Mouse (Mus musculus) embryo, embryonic 10 days (tissue): ENCODE data around the gene Rnf11.

ENCODE experiments used
- DNase-seq: peaks from one replicate; pipeline ENCODE4 v3.0.0-alpha.2; 2015; ENCODE audit warnings: low spot score

Rnf11 gene

DNA sequence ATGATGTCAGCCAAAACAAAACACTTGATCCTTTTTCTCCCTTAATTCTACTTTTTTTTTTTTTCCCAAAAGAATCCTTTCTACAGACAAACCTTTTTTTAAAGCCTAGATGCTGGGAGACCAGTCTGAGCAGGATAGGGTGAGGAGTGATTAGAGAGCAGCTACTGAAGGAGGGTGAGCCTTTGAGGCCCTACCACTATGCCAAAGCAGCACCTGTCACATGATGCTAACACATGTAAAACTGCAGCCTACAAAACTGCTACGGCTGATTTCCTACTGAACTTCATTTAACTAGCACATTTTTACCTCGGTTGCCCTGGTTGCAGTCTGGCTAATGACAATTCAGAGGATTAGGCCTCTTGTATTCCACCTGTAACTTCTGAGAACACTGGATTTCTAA is 39.6 kb downstream of the Rnf11 start:
- no peak for DNase-seq

DNA sequence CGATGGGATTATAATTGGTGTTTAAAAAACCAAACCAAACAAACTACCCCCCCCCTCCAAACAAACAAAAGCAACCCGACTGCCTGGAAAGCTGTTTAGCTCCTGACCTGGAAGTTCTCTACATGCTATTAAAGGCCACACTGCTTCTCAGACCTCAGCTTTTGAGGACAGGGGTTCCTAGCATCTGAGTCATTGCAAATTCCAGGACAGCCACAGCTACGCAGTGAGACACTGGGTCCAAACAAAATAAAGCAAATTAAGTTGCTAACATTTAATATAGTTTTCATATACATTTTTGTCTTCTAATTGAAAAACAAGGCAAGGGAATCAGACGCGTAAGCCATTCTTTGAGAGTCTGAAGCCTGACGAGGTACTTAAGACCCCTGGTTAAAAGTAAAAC is 40.1 kb downstream of the Rnf11 start:
- DNase-seq = no peak

DNA sequence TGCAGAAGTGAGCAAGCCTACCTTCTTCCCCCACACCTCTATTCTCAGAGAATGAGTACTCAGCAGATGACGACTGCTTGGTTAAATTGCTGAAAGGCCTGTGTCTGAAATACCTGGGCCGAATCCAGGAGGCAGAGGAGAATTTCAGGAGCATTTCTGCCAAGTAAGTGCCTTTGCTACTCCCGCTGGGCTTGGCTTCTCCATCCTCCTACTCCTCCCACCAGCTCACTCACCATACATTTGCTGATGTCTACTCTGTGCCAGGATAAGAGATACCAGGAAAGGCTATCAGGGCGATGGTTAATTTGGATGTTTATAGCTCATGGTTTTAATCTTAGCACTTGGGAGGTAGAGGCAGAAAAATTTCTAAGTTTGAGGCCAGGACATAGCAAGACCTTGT is 41.9 kb downstream of the Rnf11 start:
- no peak for DNase-seq

DNA sequence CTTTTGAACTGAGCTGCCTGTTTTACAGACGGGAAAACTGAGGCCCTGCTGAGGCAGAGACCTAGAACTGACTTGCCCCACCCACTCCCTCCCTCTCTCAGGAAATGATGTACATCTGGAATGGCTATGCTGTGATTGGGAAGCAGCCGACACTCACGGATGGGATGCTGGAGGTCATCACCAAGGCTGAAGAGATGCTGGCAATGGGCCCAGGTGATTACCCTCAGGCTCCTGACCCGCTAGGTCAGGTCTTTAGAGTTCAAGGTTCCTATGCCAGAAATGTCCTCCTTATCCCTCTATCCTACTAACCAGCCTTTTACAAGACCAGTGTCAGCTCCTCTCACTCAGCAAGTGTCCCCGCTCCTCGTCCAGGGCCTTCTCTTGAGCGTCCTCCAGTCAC is 42.4 kb downstream of the Rnf11 start:
- DNase-seq = no peak

DNA sequence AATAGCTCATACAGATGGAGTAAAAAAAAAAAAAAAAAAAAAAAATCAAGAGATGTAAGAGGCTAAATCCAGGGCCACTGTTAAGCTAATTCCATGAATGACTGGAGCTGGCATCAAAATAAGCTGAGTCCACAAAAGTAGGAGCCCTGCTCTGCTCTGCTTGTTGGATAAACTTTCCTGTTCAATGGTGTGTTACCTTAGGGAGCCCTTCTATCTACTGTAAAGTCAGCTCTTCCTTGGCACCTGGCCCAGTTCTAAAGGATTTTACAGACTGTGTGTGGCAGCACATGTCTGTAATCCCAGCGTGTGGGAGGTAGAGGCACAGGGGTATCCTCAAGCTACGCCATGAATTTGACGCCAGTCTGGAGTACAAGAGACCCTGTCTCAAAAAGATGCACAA is 43.5 kb downstream of the Rnf11 start:
- no peak for DNase-seq

DNA sequence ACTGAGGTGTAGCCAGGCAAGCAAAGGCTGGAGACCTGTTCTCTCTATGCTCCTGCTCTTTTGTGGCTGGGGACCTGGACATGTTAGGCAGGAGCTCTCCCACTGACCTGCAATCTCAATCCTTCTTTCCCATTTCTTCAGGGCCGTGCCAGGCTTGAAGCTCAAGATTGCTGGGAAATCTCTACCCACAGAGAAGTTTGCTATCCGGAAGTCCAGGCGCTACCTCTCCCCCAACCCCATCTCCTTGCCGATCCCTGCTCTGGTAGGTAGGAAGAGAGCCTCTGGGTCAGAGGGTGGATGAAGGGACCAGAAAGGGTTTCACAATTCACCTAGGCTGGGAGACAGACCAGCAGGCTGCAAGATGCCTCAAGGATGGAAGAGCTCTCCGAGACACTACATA is 44.1 kb downstream of the Rnf11 start:
- DNase-seq = no peak

DNA sequence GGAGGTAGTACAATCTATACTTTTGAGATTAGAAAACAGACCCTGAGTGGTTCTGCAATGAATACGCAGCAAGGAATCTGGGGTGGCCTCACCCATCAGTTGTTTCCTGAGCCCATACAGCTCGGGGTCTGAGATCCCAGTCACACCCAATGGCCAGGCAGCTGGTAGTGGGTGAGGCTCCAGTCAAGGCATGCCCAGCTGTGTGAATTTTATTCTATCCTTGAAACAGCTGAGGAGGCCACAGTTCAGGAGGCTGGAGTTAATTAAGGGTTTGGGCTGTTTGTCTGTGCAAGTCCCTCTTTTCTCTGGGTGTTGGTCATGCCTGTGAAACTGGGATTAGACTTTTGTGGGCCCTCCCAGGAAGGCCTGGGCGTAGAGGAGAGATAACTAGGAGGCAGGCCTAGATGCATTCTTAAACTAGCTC is 44.7 kb downstream of the Rnf11 start:
- no peak for DNase-seq

DNA sequence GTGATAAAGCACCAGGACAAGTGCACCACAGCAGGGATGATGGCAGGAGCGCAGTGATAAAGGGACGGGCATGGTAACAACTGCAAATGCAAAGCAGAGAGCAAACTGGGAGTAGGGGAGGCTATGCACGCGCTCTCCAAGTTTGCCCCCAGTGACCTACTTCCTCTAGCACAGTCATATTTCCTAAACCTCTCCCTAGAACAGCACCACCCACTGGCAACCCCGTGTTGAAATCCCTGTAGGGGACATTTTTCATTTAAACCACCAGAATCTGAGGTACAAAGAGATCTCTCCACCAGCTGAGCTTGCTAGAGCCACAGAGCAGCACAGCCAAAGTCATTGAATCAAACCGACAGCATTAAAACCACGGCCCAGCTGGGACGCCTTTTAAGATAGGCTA is 45.4 kb downstream of the Rnf11 start:
- no peak for DNase-seq

DNA sequence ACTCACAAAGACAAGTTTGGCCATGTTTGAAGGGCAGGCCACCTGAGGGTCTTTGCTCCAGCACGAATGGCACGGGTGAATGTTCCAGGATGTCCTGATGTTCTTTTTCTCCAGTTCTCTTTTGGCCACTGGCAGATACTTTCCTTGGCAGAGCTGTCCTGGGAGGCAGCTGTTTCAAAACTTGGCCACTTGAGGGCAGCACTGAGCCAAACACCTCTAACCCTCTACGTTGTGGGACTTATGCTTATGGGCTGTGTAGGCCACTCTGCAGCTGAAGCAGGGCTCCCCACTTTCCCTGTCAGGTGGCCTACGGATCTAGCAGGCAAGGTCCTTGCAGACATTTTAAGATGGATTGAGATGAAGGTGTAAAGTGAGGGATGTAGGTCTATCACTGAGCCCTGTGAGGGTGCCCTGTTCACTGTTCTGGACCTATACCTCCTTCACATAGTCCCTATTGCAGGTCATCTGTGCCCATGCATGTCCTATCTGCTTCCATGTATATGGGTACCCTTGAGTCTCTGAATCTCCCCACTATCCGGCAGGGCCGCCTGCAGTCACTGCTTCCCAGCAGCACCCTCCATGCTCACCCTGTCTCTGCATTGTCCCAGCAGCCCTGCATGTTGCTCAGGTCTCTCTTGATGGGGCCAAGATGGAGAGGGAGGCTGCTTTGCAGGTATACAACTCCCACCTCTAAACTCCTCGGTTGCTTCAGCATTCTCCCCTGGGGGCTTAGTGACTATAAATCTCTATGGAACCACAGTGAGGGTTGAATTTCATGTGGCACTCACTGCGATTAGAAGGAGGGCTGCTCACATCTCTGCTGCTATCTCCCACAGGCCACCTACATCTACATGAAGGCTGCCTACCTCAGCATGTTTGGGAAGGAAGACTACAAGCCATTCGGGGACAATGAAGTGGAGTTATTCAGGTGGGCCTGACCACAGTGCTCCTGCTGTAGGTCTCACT is 46.3 kb downstream of the Rnf11 start:
- DNase-seq = peak; percentile 81

DNA sequence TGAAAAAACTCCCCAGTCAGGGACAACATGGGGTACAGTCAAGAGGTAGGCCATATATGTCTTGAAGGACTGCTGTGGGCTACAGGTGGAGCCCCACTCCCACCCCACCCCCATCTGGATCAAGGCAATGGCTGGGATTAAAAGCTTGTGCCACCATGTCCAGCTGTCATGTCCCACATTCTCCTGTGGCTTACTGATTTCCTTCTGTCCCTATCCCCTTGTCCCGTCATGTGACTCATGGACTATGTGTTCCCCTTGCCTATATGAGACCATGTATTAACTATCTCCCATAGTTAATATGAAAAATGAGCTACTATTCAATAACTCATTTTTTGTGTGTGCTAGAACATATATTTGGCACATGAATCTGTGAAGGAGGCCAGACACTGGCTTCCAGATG is 50.3 kb downstream of the Rnf11 start:
- DNase-seq = no peak

DNA sequence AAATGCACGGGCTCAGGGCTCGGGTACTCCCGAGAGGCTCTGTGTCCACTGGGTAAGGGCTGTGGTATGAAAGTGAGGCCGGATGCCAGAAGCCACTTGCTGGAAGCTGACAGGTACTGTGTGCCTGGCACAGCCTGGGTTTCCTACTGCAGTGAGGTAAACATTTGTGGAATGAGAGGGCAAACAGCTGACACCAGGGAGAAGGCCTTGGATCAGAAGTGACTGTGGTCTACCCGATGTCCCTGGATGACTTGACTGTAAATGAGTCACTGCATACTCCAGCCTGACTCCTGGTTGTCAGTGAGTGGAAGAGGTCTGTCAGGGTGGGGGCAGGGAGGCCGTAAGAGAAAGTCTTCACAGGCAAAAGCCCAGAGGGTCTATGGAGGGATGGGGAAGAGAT is 50.9 kb downstream of the Rnf11 start:
- no peak for DNase-seq

DNA sequence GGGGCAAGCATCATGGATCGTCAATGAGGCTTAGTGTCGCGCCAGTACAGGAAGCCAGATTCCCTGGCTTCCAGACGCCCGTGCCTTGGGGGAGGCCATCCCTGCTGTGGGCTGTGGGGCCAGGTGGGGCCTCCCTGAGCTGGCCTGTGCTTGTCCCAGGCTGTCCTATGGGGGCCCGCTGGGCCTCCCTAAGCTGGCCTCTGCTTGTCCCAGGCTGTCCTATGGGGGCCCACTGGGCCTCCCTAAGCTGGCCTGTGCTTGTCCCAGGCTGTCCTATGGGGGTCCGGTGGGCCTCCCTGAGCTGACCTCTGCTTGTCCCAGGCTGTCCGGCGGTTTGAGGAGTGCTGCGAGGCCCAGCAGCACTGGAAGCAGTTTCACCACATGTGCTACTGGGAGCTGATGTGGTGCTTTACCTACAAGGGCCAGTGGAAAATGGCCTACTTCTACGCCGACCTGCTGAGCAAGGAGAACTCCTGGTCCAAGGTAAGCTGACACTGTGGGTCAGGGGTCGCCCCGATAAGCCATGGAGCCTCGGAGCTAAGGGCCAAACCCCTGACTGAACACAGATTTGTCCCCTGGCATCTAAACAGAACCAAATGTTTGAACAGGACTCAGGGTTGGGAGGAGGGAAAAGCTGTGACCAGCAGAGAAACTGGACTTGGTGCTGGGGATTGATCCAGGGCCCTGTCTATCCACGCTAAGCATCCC is 51.7 kb downstream of the Rnf11 start:
- DNase-seq = no peak

DNA sequence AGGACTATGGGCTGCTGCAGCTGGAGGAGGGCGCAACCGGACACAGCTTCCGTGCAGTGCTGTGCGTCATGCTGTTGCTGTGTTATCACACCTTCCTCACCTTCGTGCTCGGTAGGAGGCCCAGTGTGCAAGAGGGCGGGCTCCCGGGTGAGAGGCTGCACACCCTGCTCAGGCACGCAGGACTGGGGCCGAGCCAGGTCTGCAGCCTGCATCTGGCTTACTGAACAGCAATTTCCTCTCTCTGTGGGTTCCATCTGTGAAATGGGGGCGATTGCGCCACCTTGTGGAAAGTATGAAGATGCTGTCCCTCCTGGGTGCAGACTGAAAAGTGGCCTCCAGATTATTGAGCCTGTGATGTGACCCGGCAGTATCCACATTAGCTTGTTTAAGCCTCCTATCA is 53.7 kb downstream of the Rnf11 start:
- DNase-seq = peak; percentile 76

DNA sequence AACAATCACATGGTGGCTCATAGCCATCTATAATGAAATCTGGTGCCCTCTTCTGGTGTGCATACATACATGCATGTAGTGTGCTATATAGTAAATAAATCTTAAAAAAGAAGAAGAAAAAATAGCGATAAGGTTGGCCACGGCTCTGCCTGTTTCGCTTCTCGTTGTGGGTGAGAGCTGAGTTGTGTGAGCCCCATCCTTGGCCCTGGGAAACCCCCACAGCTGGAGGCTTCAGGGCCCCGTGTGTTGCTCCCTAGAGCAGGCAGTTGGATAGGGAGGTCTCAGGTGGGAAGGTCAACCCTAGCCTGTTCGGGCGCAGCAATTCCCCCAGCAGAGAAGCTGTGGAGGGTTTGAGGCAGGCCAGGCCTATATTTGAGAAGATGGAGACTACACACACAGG is 54.3 kb downstream of the Rnf11 start:
- no peak for DNase-seq

DNA sequence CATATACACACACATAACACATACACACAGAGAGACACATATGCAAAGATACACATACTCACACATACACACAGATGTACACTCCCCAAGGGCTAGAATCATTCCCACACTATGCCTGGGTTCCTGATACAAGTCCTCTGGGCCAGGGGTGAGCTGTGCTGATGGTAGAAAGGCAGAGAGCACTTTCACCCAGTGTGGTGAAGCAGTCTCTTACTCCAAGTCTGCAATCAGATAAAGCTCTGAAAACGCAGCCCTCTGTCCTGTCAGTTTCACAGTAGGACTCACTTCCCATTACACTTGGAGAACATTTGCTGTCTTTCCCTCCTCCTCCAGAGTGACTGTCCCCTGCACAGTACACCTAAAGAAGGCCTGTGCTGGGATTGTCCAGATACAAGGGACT is 57.5 kb downstream of the Rnf11 start:
- no peak for DNase-seq

DNA sequence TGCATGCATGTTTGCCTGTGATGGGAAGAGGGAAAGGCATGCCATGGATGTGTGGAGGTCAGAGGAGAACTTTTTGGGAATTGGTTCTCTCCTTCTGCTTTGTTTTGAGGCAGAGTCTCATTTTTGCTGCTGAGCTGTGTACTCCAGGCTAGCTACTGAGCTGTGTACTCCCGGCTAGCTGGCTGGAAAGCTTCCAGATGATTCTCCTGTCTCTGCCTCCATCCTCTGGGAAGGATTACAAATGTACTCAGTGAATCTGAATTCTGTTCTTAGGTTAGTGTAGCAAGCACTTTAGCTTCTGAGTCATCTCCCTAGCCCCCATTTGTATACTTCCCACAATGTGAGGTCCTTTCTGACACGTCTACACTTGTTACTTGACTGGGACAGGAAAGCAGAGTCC is 61.1 kb downstream of the Rnf11 start:
- no peak for DNase-seq

DNA sequence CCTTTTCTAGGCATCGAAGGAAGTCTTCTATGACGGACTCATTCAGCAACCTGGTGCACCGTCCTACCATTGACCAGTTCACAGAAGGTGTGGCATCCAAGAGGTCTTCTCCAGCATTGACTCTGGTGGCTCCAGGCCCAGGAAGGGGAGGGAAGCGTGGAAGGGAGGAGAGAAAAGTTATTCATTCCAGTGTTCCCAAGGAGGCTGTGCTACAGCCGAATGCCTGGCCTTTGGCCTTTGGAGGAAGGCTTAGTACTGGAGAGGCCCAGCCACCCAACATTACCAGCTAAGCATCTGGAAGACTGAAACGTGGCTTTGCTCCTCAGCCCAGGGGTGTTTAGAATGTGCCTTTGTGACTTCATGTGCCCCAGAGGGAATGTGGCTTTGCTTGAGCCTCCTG is 62.1 kb downstream of the Rnf11 start:
- DNase-seq = no peak

DNA sequence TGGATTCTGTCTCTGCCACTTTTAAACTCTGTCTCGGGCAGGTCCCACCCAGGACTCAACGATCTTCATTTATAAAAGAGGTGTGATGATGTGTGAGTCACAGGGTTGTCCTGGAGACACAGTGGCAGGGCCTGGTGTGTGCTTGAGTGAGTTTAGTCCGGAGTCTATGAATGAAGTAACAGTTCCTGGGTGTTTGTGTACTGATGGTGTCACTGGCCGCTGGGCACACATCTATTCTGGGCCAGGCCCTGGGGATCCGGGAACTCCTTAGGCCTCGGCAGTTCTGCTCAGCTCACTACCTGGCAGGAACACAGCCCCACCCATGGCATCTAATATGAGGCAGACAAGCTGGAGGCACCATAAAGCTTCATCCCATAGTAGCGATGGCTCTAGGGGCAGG is 62.9 kb downstream of the Rnf11 start:
- DNase-seq = no peak

DNA sequence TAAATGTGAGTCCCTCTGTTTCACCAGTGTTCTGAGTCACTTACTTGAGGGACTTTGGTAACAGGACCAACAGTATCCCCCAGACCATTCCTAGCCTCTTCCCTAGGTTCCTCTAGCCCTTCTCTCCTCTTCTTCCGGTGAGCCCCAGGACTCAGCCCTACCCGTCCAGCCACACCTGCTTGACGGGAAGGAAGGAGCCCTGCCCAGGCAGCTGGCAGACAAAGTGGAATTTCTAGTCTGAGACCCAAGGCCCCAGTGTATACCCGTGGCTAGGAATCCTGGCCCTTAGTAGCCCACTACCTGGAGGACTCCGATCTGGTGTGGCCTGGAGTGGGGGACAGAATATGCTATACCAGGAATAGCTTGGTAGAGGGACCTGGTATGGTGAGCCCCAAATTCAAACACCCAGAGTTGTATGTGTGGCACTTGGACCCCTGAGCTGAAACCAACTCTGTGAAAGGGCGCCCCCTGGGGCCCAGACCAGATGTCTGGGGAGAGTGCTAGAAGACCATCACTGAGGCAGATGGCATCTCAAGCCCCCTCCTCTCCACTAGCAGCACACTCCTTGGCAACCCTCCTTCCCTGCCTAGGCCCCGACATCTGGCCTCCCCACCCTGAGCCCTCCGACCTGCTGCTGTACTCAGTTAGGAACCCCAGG is 64.3 kb downstream of the Rnf11 start:
- DNase-seq = no peak

DNA sequence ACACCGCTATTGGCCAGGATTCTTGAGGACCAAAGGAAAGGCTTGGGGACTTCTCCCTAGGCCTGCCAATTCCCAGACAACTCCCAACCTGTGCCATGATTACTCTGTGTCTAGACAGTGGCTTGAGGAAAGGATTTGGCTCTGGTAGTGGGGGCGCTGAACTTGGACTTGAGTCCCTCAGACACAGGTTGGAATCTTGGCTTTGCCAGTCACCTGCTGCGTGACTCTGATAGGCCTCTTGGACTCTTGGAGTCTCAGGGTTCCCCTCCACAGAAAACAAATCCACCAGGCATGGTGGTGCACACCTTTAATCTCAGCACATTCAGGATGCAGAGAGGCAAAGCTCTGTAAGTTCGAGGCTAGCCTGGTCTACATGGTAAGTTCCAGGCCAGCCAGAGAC is 65.0 kb downstream of the Rnf11 start:
- no peak for DNase-seq

DNA sequence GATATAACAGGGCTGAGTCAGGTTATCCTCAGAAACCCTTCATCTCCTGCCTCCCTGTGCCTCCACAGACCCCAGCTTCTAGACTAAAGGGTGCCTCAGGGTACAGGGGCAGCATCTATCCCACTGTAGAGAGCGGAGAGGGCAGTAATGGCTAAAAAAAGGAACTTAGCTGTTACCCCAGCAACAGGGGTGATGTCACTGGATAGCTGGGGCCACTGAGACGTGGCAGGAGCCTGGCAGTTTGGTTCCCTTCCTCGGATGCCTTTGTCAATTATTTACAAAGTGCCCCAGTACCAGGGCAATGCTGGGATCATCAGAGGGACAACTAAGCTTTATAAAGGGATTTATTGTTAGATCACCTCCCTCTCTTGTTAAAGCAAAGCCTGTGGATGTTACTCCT is 65.5 kb downstream of the Rnf11 start:
- DNase-seq = no peak

DNA sequence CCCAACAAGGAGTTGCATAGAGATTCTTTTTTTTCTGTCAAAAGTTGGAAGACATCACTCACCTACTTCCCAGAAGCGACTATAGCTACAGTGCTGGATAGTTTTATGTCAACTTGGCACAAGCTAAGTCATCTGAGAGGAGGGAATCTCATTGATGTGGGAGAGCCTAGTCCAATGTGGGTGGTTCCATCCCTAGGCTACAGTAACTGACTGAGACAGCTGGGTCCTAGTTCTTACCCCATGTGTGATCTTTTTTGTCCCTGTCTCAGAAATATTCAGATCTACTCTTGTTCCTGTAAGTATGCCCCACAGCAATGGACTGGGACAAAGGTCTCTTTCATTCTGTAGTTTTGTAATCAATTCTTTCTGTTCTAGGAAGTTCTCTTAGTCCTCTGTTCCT is 66.5 kb downstream of the Rnf11 start:
- no peak for DNase-seq

DNA sequence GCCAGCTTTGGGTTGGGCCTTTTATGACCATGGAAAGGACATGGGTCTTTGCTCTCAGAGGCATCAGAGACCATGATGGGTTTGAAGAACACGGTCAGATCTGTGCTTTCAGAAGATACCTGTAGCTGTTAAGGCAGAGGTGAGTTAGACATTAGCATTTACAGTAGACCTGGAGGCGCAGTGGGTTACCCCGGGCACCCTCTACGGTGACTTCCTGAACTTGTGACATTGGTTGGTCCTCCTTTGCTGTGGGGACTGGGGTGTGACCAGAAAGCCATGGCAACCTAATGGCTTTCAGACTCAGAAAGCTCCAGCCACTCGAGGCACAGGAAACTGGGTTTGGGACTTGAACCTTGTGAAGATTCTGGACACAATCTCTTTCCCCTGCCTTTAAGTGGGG is 72.3 kb downstream of the Rnf11 start:
- DNase-seq = no peak
